Mouse (Mus musculus) bone marrow, adult 2 months (tissue): Measurements from ENCODE around the gene Wdr54. TPM values are rescaled to one million over a fixed set of nuclear protein-coding genes. Genes with fewer than 3 reads are reported as not detected.

Experiments
- H3K27ac ChIP-seq: fragments of 200-500 bp; 2 replicates; pipeline ENCODE4 v1.5.1; 2012; ENCODE audit warnings: low read depth, mild to moderate bottlenecking, control low read depth, inconsistent platforms, low read length; ENCODE audit not compliant: control insufficient read depth, poor library complexity, insufficient read depth
- H3K4me1 ChIP-seq: fragments of 200-500 bp; 2 replicates; pipeline ENCODE4 v1.6.1; 2011; ENCODE audit warnings: low read length; ENCODE audit not compliant: control insufficient read depth, insufficient read depth
- H3K4me3 ChIP-seq: fragments of 200-500 bp; replicated peaks from 2 replicates; pipeline ENCODE3; 2011; ENCODE audit warnings: mild to moderate bottlenecking, low read depth, low read length, control low read depth; ENCODE audit not compliant: control insufficient read depth
- CTCF ChIP-seq: fragments of 200-500 bp; IDR thresholded peaks from 2 replicates; pipeline ENCODE4 v1.5.1; 2011; ENCODE audit warnings: low read length, control low read depth; ENCODE audit not compliant: control insufficient read depth, insufficient read depth
- POLR2A ChIP-seq: fragments of 200-500 bp; IDR thresholded peaks from 2 replicates; pipeline ENCODE4 v1.6.1; 2011; ENCODE audit warnings: low read depth, mild to moderate bottlenecking, control low read depth, low read length, borderline replicate concordance; ENCODE audit not compliant: control insufficient read depth
- WGBS: fragments of 180-500 bp; shearing (Covaris S2); methylation state at CpG from one replicate; pipeline ENCODE4 v1.1.7; 2018; 5-methylcytosine and 5-hydroxymethylcytosine counted together
- polyA plus RNA-seq: library from polyadenylated mRNA; stranded (reverse); fragments of >200 nt; gene quantifications from 2 replicates; pipeline ENCODE4 v1.2.4, GENCODE M21; 2011; ENCODE audit warnings: low replicate concordance; ENCODE audit not compliant: missing spikeins, insufficient read depth, insufficient read length

The Wdr54 gene
- polyA plus RNA-seq, 1 experiment: not detected

DNA sequence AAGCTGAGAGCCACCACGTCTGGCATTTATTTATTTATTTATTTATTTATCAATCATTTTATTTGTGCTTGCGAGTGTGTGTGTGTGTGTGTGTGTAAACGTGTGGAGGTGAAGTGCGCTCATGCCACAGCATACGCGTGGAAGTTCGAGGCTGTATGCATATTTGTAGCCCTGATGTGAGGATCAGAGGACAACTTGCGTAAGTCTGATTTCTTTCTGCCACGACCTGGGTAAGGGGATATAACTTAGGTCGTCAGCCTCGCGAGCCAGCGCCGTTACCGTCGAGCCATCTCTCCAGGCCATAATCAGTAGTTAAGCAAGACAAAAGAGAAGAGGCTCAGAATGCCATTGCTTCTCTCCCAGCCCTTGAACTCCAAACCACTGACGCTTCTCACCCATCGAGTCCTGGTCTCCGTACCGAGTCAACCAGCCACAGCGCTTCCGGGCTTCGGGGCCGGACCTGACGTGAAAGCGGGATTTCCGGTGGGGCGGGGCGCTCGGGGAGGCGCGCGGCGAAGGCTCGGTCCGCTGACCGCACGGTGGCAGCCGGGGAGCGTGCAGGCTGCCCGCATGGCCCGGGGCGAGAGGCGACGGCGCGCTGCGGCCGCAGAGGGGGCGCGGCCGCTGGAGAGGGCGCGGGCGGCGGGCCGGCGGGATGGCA is 41.1 kb downstream of the Wdr54 start, which contains the start of gene Mogs:
Gene Mogs (plus strand): TSS at position 486 of the 661 bp plus-strand sequence.
- TF ChIP-seq POLR2A (peak; percentile 96), CTCF (peak; percentile 48)
- under 1% methylated on average over 55 of the region's 58 CpGs for WGBS
- Histone ChIP-seq H3K4me3 (peak within 1 kb of the TSS; percentile 84), H3K4me1 (peaks cover 6% of the 10 kb centered on the region; the same call in 1 of the 2 replicates), H3K27ac (peak within 1 kb of the TSS; percentile 81)

GRCm38 (mm10) chr6:83111510-83112136 is 44.6 kb downstream of the Wdr54 start:
- 62% methylated on average over 4 of the region's 4 CpGs for WGBS
- Histone ChIP-seq H3K27ac (no peak overlapping the region), H3K4me3 (no peak overlapping the region), H3K4me1 (peaks cover 2% of the 10 kb centered on the region; the same call in 1 of the 2 replicates)
- TF ChIP-seq POLR2A (no peak), CTCF (no peak)

DNA sequence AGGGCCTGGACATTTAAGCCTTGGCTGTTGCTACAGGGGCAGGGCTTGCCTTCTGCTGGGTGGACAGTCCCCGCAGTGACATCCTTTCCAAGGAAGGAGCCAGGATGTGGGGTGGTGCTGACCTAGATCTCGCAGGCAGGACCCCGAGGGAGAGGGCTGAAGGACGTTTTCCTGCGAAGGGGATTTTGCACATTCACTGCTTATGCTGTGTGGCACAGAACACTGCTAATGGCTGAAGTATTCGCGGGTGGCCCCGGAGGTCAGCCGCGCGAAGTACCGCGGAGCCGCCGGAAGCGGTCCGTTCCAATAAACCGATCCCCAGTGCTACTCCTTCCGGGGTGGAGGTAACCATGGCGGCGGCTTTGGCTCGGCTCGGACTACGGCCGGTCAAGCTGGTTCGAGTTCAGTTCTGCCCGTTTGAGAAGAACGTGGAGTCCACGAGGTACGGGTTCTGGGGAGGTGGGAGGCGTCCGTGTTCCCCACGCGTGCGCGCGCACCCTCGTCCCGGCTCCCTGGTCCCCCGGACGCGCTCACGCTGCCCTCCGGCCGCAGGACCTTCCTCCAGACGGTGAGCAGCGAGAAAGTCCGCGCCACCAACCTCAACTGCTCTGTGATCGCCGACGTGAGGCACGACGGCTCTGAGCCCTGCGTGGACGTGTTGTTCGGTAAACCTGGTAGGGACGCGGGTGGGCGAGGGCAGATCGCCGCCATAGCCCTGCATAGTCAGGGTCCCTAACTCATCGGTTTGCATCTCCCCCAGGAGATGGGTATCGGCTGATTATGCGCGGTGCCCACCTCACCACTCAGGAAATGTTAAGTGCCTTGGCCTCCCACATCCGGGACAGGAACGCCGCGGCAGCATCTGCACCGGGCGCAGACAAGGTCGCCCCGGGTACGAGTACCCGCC is 47.2 kb downstream of the Wdr54 start, which contains the start of gene Mrpl53:
Gene Mrpl53 (plus strand): TSS at position 279 of the 907 bp plus-strand sequence.
- no peak for TF ChIP-seq CTCF
- peak; percentile 85; the same call in 1 of the 2 replicates for TF ChIP-seq POLR2A
- under 1% methylated on average over 76 of the region's 76 CpGs for whole genome bisulfite sequencing
- Histone ChIP-seq H3K4me1 (no peaks in the 10 kb centered on the region; the same call in 1 of the 2 replicates), H3K27ac (peak within 1 kb of the TSS; percentile 79), H3K4me3 (peak within 1 kb of the TSS; percentile 87)

GRCm38 (mm10) chr6:83107566-83108400 is 48.4 kb downstream of the Wdr54 start:
- H3K4me1 ChIP-seq: no peaks in the 10 kb centered on the region; the same call in 1 of the 2 replicates
- 47% methylated on average over 13 of the region's 13 CpGs for WGBS
- peak; percentile 94 for TF ChIP-seq CTCF
- no peak for TF ChIP-seq POLR2A
- H3K4me3 ChIP-seq: no peak overlapping the region
- no peak overlapping the region for H3K27ac ChIP-seq

- WGBS: 87% methylated on average over 4 of the region's 4 CpGs
- Histone ChIP-seq H3K4me1 (no peaks in the 10 kb centered on the region; the same call in 1 of the 2 replicates), H3K4me3 (no peak overlapping the region), H3K27ac (no peak overlapping the region)
- TF ChIP-seq CTCF (no peak), POLR2A (no peak)
Observed at GRCm38 (mm10) chr6:83104158-83104557, 52.0 kb downstream of the Wdr54 start.

DNA sequence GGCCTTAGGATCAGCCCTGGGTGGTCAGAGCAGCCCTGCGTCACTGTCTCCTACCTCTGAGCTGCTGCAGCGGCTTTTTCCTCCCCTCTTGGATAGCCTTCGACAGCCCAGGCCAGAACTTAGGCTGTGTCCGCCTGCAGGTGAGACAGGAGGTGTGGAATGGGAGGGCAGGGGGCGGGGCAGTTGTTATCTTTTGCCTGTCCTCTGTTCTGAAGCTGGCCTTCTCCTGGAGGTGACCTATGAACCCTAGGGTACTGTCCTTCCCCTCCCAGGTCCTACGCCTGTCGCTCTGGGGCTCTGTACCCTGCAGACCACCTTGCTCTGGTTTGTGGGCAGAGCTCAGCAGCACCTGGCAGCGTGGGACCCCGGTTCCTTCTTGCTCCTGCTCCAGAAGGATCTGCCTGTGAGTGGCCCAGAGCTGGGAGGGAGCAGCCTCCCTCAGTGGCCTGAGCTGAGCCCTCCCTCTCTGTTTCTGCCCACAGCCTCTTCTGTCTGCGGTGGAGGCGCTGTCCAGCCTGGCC is 53.0 kb downstream of the Wdr54 start:
- Histone ChIP-seq H3K27ac (no peak overlapping the region), H3K4me1 (no peaks in the 10 kb centered on the region; the same call in 1 of the 2 replicates), H3K4me3 (no peak overlapping the region)
- no peak for TF ChIP-seq CTCF
- no peak for TF ChIP-seq POLR2A
- WGBS: 89% methylated on average over 11 of the region's 11 CpGs
